Mouse (Mus musculus) MEL (cell line): ENCODE results near the gene Gm42715.

ENCODE experiments used
- CTCF ChIP-seq, 3 experiments: IDR thresholded peaks in 2 of 3; conservative IDR thresholded peaks in 1 of 3; 2 replicates each; pipeline ENCODE4 v1.5.1; 2011 to 2012; ENCODE audit warnings: low read length in 3 of 3, low read depth in 2 of 3, mild to moderate bottlenecking in 2 of 3, improper control_type of control experiment in 1 of 3, inconsistent platforms in 1 of 3, mixed read lengths in 1 of 3, moderate library complexity in 1 of 3; ENCODE audit not compliant: control insufficient read depth in 1 of 3, insufficient read depth in 1 of 3, poor library complexity in 1 of 3, severe bottlenecking in 1 of 3
- EP300 ChIP-seq, 2 experiments: IDR thresholded peaks; 2 replicates each; pipeline ENCODE4 v1.6.1; 2011; ENCODE audit warnings: improper control_type of control experiment in 2 of 2, low read length in 2 of 2, low read depth in 1 of 2, mild to moderate bottlenecking in 1 of 2
- HCFC1 ChIP-seq: IDR thresholded peaks from 2 replicates; pipeline ENCODE4 v1.6.1; 2012; ENCODE audit warnings: low read depth, mild to moderate bottlenecking, inconsistent platforms, low read length, improper control_type of control experiment, moderate library complexity
- KAT2A ChIP-seq: conservative IDR thresholded peaks from 2 replicates; pipeline ENCODE4 v1.6.1; 2012; ENCODE audit warnings: low read depth, low read length, improper control_type of control experiment, inconsistent platforms
- MAFK ChIP-seq: IDR thresholded peaks from 2 replicates; pipeline ENCODE4 v1.6.1; 2011; ENCODE audit warnings: low read depth, mild to moderate bottlenecking, low read length, improper control_type of control experiment, borderline replicate concordance
- NRF1 ChIP-seq: IDR thresholded peaks from 2 replicates; pipeline ENCODE4 v1.6.1; 2014; ENCODE audit warnings: low read depth, mild to moderate bottlenecking, inconsistent platforms, low read length, improper control_type of control experiment, moderate library complexity; ENCODE audit not compliant: poor library complexity, insufficient read depth, severe bottlenecking
- POLR2A ChIP-seq, 2 experiments: IDR thresholded peaks; 2 replicates each; pipeline ENCODE4 v1.6.1; 2011 to 2012; ENCODE audit warnings: low read length in 2 of 2, mild to moderate bottlenecking in 2 of 2, control low read depth in 1 of 2, improper control_type of control experiment in 1 of 2, low read depth in 1 of 2, moderate library complexity in 1 of 2; ENCODE audit not compliant: control insufficient read depth in 1 of 2, insufficient read depth in 1 of 2, poor library complexity in 1 of 2
- POLR2AphosphoS2 ChIP-seq: IDR thresholded peaks from 2 replicates; pipeline ENCODE4 v1.6.1; 2011; ENCODE audit warnings: low read length, improper control_type of control experiment
- RAD21 ChIP-seq: IDR thresholded peaks from 2 replicates; pipeline ENCODE4 v1.6.1; 2011; ENCODE audit warnings: mild to moderate bottlenecking, low read depth, low read length, improper control_type of control experiment
- TAL1 ChIP-seq: IDR thresholded peaks from 2 replicates; pipeline ENCODE4 v1.6.1; 2012; ENCODE audit warnings: mild to moderate bottlenecking, inconsistent platforms, low read length, moderate library complexity, mixed read lengths
- ZC3H11A ChIP-seq: IDR thresholded peaks from 2 replicates; pipeline ENCODE4 v1.6.1; 2012; ENCODE audit warnings: low read depth, mild to moderate bottlenecking, inconsistent platforms, low read length, improper control_type of control experiment
- ZKSCAN1 ChIP-seq: IDR thresholded peaks from 2 replicates; pipeline ENCODE4 v1.6.1; 2012; ENCODE audit warnings: low read depth, mild to moderate bottlenecking, inconsistent platforms, low read length, improper control_type of control experiment, moderate library complexity
- ZMIZ1 ChIP-seq: IDR thresholded peaks from 2 replicates; pipeline ENCODE4 v1.6.1; 2012; ENCODE audit warnings: low read depth, mild to moderate bottlenecking, inconsistent platforms, low read length, improper control_type of control experiment, moderate library complexity
- ZNF384 ChIP-seq: IDR thresholded peaks from 2 replicates; pipeline ENCODE4 v1.6.1; 2012; ENCODE audit warnings: low read depth, mild to moderate bottlenecking, inconsistent platforms, low read length, improper control_type of control experiment

GRCm38 (mm10) chr7:127588901-127589300, 69.5 kb downstream of the Gm42715 start:
- no peak for TF ChIP-seq HCFC1
- TF ChIP-seq KAT2A, result no peak
- TF ChIP-seq RAD21, result no peak
- TF ChIP-seq POLR2AphosphoS2, result no peak
- TF ChIP-seq MAFK, result no peak
- no peak for TF ChIP-seq ZNF384
- TF ChIP-seq ZKSCAN1, result no peak
- no peak for TF ChIP-seq POLR2A (IDR thresholded peaks at IDR 0.05; ENCODE audit: control insufficient read depth in 1 of 2, insufficient read depth in 1 of 2, low read depth in 1 of 2, low read length in 2 of 2, poor library complexity in 1 of 2)
- no peak for TF ChIP-seq CTCF (IDR thresholded peaks at IDR 0.05 in 2 of 3, conservative IDR thresholded peaks at IDR 0.05 in 1 of 3; ENCODE audit: control insufficient read depth in 1 of 3, insufficient read depth in 1 of 3, low read depth in 2 of 3, low read length in 3 of 3, poor library complexity in 1 of 3, severe bottlenecking in 1 of 3)
- TF ChIP-seq EP300 (IDR thresholded peaks at IDR 0.05; ENCODE audit: low read depth in 1 of 2, low read length in 2 of 2), result no peak
- TF ChIP-seq TAL1, result no peak
- TF ChIP-seq NRF1, result no peak
- no peak for TF ChIP-seq ZMIZ1
- TF ChIP-seq ZC3H11A, result no peak
